Mouse (Mus musculus) cerebellum, adult (tissue): ENCODE measurements at regions not wholly inside any gene's neighbourhood (a gene's known extent, or its start where the extent isn't known, plus 50 kb on each side); places are given as distances from the start of the nearest gene placed in this dataset.

Experiments used
- ATAC-seq: cut with Nextera tagmentation; 2 replicates; pipeline ENCODE4 v1.9.2; 2017; ENCODE audit warnings: mild to moderate bottlenecking, moderate library complexity, mixed read lengths; ENCODE audit not compliant: insufficient number of reproducible peaks, low FRiP score, low TSS enrichment

DNA sequence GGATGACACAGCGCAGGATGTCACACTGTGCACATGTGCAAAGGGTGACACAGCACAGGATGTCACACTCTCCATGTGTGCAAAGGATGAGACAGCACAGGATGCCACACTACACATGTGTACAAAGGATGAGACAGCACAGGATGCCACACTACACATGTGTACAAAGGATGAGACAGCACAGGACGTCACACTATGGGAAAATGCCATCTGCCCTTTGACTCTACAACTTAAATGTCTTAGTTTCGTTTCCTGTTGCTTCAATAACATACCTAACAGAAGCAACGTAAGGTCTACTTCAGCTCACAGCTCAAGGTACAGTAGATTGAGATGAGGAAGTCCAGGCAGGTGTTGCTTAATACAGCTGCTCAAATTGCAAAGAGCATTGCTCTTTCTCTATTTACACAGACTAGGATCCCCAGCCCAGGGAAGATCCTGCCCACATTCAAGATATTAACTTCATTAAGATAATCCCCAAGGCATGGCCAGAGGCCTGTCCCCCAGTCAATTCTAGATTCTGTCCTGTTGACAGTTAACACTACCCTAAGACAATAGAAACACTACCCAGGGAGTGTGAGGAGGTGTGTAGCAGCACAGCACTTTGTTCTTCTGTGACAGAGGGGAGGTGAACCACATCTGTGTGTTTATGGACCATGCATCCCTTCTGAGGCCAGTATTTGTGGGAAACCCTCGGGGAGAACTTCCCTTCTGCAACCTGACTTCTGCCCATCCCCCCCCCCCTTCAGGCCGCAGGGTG, 97.0 kb downstream of the Psmg1 start:
- no peak for ATAC-seq

DNA sequence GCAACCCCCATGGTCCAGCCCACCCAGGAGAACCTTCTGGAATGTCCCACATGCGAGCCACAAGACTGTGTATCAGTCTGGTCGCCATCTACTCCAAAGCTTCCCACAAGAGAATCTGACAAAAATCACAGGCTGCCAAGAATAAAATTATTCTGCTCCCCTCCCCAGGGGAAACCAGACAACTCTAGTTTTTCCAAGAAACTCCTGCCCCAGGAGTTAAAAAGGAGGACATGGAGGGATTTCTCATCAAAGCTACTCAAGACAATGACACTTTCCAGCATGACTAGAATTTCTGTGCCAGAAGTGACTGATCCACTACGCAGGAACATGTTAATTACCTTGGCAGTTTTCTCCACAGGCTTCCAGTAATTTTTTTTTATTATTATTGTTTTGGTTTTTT, 98.4 kb downstream of the Psmg1 start:
- no peak for ATAC-seq

DNA sequence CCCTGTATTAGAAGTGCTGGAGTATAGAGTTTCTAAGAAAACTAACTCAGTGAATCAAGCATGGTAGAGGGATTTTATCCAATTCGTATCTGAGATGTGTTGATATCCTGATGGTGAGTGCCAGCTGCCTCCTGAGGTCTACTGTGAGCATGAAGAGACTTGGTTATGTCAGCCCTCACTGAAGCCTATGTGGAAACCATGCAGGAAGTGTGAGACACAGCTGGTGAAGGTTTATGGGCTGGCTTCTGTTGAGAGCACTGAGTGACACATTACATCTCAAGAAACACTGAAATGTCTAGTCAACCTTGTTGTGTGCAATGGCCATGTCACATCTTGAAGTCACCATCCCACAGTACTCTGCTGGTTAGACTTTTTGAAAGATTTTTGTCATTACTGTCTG, 104.6 kb downstream of the Psmg1 start:
- ATAC-seq, result no peak

DNA sequence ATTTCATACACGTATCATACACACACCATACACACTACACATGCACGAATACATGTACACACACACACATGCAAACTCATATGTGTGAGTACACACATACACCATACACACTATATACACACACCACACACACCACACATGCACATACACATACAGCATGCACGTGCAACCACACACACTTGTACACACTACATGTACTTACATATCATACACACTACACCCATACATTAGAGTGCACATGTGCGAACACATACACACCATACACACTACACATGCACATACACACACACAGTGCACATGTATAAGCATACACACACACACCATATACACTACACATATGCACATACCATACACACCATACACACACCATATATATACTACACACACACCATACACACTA, 117.5 kb downstream of the Psmg1 start:
- ATAC-seq, result no peak

DNA sequence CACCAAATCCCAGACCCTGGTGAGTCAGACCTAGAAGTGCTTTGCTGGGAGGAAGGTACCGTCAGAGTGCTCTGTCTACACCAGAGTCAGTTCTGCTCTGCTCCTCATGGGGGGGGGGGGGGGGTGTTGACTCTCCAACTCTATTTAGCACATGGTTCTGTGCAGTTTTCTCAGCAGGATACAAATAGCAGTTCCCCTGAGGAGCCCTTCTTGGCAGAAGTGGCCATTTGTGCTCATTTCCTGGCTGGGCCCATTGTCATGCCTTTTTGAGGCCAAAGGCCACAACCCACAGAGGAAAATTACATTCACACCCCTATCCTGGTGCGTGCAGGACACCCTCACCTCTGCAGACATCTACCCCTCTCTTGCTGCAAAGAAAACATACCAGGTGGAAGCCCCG, 118.3 kb downstream of the Psmg1 start:
- no peak for ATAC-seq

DNA sequence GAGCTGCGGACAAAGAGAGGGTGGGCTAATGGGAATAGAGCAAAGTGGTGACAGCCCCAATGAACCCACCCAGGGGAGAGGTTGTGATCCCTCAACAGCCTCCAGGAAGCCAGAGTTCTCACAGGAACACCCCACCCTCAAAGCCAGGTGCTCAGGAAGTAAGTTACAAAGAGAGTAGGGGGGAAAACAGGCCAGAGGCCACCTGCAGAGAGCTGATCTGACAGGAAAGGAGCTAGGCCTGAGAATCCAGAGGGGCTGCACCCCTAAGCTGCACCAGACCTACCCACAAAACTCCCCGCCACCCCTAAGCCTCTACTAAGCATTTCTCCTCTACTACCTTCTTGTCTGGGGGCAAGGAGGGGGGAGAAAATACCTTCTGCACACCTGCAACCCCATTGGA, 120.5 kb downstream of the Psmg1 start:
- ATAC-seq, result no peak

DNA sequence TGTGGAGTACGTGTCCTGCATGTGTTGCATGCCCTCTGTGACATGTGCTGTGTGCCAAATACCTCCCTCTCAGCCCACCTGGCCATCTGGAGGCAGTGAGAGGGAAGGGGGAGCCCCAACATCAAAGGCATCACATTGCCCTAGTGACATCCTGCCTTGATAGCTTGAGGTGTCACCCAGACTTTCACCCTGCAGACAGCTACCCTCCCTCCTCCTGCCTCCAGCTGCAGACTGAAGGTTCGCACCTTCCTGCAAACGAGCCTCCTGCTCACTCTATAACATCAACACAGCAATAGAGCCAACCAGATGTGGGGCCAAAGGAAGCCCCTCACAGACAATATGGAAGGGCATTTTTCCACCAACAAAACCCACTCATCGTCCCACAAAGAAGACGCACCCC, 121.3 kb downstream of the Psmg1 start:
- no peak for ATAC-seq

DNA sequence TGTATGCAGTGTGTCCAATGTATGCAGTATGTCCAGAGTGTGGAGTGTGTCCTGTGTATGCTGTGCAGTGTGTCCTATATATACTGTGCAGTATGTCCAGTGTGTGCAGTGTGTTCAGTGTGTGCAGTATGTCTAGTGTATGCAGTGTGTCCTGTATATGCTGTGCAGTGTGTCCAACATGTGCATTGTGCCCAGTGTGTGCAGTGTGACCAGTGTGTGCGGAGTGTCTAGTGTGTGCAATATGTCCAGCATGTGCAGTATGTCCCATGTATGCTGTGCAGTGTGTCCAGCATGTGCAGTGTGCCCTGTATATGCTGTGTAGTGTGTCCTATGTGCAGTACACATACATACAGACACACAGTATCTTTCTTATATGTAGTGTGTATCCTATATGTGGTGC, 121.9 kb downstream of the Psmg1 start:
- ATAC-seq, result no peak

DNA sequence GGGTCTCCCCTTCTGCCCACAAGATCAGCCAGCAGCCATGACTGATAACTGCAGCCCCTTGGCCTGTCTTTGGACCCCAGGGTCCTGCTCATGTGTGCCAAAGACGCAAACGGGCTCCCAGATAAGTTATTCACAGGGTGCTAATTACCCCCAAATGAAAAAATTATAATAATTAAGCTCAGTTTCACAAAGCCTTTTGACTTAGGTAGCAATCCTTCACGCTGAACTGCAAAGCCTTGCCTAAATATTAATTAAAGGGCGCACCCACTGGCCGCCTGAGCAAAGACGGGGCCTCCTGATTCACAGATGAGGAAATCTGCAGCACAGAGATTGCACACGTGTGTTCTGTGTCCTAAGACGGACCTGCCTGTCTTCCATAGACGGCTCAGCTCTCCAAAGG, 123.2 kb downstream of the Psmg1 start:
- no peak for ATAC-seq

DNA sequence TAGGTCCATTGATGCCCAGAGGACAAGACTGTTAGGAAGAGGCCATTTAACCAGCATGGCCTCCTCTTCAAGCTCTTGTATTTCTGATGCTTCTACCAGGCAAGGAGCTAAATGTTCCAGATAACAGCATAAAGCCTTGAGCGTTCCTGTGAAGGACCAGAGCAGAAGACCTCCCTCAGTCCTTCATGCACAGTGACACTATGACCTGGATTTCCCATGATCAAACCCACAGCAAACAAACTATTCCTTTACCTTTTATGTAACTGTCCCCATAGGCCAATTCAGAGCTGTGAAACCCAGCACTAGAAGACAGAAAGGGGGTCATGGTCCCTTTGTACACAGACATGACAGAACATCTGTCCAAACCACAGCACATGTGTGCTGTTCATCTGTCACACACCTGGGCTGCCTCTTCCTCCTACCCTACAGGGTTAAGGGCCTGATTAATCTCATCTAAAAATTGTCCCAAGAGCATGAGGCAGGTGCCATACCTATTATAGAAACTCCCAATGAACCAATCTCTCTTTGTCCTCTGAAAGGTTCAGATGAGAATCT, 123.8 kb downstream of the Psmg1 start:
- no peak for ATAC-seq

DNA sequence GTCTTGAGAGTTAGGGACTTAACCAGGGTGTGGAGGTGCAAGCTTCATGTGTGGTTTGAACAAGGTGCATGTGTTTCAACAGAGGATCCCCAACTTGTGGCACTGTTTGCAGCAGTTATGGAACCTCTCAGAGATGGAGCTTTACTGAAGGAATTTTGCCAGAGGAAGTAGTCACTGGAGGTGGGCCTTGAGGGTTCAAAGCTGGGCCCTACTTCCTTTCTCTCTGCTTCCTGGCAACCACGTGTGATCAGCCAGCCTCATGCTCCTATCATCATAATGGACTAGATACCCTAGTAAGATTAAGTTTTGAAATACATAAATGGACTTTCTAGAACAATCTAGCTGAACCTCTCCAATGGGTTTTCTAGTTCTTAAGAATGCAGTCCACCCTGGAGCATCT, 125.2 kb downstream of the Psmg1 start:
- no peak for ATAC-seq

DNA sequence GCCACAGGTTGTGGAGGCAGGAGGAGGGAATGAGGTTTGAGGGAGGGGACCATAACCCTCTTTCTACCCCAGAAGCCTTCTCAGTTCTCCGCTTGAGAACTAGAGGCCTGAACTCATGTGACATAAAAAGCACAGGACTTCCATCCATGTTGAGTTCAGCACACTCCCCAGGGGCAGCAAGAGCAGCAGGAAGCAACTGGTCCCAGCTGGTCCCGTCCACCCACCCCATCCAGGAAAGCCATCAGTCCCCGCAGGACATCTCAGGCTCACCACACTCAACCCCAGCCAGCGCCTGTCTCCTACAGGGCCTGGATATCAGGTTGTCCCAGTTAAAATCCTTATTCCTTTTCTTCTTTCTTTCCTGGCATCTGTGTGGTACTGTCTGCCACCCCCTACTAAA, 126.1 kb downstream of the Psmg1 start:
- ATAC-seq, result no peak

DNA sequence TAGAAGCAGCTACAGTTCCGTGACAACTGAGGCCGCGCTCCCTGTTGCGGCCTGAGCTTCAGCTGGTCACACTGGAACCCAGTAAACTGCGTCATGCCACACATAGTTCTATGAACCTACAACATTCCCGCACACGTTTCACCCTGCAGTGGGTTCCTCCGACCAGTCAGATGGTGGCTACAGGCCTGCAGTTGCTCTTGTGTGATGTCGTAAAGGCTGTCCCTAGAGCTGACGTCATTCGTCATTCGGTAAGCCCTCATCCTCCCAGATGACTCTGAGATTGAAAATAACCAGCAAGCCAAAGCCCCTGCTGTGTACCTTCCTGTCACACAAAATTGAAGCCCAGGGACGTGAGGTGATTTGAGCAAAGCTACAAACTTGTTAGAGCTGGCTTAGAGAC, 126.7 kb downstream of the Psmg1 start:
- ATAC-seq, result no peak

DNA sequence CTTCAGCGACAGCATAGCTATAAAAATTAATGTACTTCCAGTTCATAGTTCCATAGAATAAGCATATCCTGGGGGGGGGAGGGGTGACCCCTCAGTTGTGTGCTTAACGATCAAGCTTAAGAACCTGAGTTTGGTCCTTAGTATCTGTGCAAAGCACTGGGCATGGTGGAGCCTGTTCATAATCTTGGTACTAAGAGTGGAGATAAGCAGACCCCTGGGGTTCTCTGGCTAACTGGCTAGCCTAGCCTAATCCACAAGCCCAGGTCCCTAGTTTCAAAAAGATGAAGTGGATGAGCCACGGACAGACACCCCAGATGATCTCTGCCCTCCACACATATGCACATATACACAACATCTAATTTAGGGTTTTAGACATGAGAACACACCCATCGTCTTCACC, 127.2 kb downstream of the Psmg1 start:
- ATAC-seq, result no peak

DNA sequence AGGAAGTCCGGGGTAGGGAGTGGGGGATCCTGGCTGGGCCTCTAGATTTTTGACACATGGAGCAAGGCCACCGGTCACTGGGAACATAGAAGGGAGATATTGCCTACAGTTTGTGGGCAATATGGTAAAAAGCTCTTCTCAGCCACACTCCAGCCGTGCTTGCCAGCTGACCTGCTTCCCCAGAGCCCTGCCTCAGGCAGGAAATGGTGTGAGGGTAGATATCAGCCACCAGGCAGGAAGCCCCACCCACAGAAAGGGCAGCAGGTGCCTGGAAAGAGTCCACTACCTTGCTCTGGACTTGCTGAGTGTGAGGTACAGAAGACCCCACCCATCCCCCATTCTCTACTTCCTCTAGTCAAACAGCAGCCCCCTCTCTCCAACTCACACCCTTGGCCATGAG, 128.1 kb downstream of the Psmg1 start:
- ATAC-seq, result no peak

DNA sequence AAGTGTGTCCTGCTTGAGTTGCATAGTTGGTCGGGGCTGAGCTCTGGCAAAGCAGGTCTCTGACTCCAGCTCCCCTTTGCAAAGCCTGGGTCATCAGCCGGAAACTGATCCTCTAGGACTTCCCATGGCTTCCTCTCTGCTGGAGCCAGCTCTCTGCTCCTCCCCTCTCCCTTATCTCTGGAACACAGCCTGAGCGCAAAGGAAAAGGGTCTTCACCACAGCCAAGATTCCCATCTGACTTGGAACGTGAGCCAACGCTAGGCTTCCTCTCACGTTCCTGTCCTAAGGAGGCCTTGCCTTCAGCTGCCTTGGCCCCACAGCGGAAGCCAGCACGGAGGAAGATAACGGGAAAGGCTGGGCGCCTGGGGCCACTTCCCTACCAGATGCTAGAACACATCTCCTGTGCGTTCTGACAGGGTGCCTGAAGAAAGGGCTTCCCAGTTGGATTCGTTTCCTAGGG, 129.5 kb downstream of the Psmg1 start:
- no peak for ATAC-seq

DNA sequence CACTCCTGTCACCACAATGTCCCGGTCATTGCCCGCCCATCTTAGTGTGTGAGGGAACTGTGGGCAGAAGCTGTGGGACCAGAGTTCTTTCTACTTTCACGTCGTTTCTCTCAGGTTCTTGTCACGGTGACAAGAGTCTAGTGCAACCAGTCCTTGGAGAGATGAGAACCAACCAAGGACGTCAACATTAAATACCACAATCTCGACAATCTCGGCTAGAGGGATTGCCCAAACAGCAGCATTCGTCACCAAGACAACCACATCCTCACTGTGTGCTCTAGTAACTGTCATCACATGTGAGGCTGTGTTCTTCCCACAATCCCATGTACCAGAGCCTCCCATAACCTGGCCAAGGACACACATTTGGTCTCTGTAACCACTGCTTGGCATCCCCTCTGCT, 129.9 kb downstream of the Psmg1 start:
- ATAC-seq, result no peak

DNA sequence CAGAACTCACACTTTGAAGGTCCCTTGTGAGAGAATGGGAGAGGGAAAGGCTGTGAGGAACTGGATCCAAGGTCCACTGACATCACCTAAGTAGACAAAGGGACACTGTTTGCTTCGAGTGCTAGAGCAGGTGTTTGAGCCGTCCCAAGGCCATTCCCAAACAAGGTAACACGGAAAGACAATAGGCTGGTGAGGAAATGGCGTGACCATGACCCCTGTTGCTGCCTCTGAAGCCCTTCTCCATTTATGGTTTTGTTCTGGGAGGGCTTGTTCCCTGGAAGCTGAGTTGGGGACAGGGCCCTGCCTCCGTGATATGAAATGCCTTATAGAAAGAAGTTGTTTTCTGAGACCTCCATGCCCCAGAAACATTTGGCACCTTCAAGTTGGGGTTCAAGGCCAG, 130.6 kb downstream of the Psmg1 start:
- no peak for ATAC-seq

DNA sequence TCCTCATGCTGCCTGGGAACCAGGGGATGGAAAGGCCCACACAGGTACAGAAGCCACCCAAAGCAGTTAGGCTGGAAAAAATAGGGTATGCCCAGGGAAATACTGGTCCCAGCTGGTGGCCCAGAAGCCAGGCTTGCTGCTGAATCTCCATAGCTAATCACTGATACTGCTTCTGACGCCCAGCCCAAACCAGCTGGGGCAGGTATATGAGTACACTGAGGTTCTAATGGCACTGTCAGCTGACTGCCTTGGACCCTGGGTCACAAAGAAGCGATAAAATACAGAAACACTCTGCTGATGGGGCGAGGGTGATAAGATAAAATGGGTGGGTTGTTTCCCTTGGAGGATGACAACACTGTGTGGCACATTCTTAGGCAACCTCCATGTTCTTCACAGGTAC, 133.4 kb downstream of the Psmg1 start:
- no peak for ATAC-seq

DNA sequence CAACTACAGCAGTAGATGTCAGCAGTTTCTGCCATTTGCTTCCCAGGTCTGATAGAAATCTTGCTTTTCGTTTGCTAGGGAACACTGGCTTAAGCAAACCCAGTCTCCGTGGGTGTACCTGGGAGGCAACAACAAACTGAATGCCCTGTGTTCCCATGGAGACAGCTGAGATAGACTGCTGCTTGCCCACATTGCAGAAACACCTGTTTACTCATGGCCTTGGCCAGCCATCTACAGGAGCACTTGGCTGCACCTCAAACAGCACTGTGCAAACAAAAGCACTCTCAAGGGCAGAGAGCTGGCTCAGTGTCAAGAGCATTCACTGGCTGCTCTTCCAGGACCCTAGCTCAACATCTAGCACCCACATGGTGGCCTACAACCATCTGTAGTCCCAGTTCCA, 135.5 kb downstream of the Psmg1 start:
- ATAC-seq, result no peak

DNA sequence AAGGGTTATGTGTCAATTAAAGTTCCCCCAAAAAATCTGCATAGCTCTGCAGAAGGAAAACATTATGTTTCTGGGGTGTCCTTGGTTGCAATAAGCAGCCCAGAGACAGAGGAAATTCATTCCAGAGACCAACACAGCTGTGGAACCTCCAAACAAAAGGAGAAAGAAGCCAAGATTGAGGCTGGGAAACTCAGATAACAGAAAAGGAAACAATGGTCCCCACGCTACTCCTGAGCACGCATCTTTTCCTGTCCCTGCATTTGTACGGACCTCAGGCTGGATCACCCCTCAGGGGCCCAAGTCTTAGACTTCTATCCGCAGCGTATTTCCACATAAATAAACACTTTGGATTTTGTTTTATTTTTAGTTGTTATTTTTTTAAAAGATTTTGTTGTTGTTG, 138.9 kb downstream of the Psmg1 start:
- no peak for ATAC-seq

DNA sequence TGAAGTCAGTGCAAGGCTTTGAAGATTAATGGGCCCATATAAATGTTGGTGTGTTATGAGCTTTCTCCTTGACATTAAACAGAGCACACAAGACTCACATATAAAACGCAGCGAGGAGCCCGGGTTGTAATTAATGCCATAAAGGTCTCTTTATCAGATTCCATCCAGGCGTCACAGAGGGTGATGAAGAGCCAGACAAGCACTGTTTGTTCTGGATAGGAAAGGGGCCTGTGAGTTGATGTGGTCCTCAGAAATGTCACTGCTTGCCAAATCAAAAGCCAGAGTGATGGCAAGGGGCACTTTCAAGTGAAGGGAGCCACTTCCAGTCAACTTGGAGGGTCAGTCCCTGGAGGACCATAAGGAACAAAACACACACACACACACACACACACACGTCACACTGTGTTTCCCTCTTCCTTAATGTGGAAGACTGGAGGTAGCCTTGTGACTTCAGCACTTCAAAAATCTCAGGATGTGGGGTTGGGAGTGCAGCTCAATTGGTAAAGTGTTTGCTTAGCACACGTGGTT, 142.1 kb downstream of the Psmg1 start:
- ATAC-seq, result no peak
